Mouse (Mus musculus) CH12.LX (cell line): Measurements from ENCODE around the gene Bpifb6. TPM values are rescaled to one million over a fixed set of nuclear protein-coding genes. Genes with fewer than 3 reads are reported as not detected.

ENCODE experiments used
- polyA plus RNA-seq: library from polyadenylated mRNA; unstranded; fragments of >175 nt; gene quantifications from 2 replicates; pipeline ENCODE4 v1.2.1, GENCODE M21; 2012; ENCODE audit warnings: low read depth; ENCODE audit not compliant: insufficient read length
- total RNA-seq, 2 experiments: library from RNA; depleted of rRNA; stranded (reverse); fragments of 300-350 nt in 1 of 2; fragments of >200 nt in 1 of 2; gene quantifications; 2 replicates each; pipeline ENCODE4 v1.2.3; 2012 to 2014

Gene Bpifb6
- total and polyA plus RNA-seq, 3 experiments, result not detected

Other genes with a start within 250 kb of the Bpifb6 start
- 0.04 TPM in 1 of 2 replicates, not detected in the other for gene Dnmt3c, start 203.7 kb upstream of the Bpifb6 start, total RNA-seq (2012; rRNA removed)
- gene Dnmt3c, start 203.7 kb upstream of the Bpifb6 start, total RNA-seq (2014; rRNA removed), result 0.14 TPM in 1 of 2 replicates, not detected in the other
- gene Dnmt3c, start 203.7 kb upstream of the Bpifb6 start, polyA plus RNA-seq, result not detected in 2 replicates
- gene Mapre1, start 159.1 kb upstream of the Bpifb6 start, total RNA-seq (2012; rRNA removed), result 30.8 and 44.7 TPM in 2 replicates
- gene Mapre1, start 159.1 kb upstream of the Bpifb6 start, total RNA-seq (2014; rRNA removed), result 136 and 163 TPM in 2 replicates
- 134 and 148 TPM in 2 replicates for gene Mapre1, start 159.1 kb upstream of the Bpifb6 start, polyA plus RNA-seq
- 0.21 and 0.42 TPM in 2 replicates for gene Efcab8, start 120.5 kb upstream of the Bpifb6 start, total RNA-seq (2012; rRNA removed)
- gene Efcab8, start 120.5 kb upstream of the Bpifb6 start, total RNA-seq (2014; rRNA removed), result 0.08 TPM in 1 of 2 replicates, not detected in the other
- gene Efcab8, start 120.5 kb upstream of the Bpifb6 start, polyA plus RNA-seq, result 0.15 and 0.39 TPM in 2 replicates
- gene Sun5, start 29.3 kb upstream of the Bpifb6 start, total RNA-seq (2012; rRNA removed), result 0.30 TPM in 1 of 2 replicates, not detected in the other
- not detected in 2 replicates for gene Sun5, start 29.3 kb upstream of the Bpifb6 start, total RNA-seq (2014; rRNA removed)
- not detected in 2 replicates for gene Sun5, start 29.3 kb upstream of the Bpifb6 start, polyA plus RNA-seq
- gene Bpifb2, start 25.3 kb upstream of the Bpifb6 start, total RNA-seq (2012; rRNA removed), result not detected in 2 replicates
- not detected in 2 replicates for gene Bpifb2, start 25.3 kb upstream of the Bpifb6 start, total RNA-seq (2014; rRNA removed)
- not detected in 2 replicates for gene Bpifb2, start 25.3 kb upstream of the Bpifb6 start, polyA plus RNA-seq
- not detected in 2 replicates for gene Bpifb3, start 17.8 kb downstream of the Bpifb6 start, total RNA-seq (2012; rRNA removed)
- gene Bpifb3, start 17.8 kb downstream of the Bpifb6 start, total RNA-seq (2014; rRNA removed), result not detected in 2 replicates
- not detected in 2 replicates for gene Bpifb3, start 17.8 kb downstream of the Bpifb6 start, polyA plus RNA-seq
- not detected in 2 replicates for gene Bpifb4, start 37.8 kb downstream of the Bpifb6 start, total RNA-seq (2012; rRNA removed)
- gene Bpifb4, start 37.8 kb downstream of the Bpifb6 start, total RNA-seq (2014; rRNA removed), result not detected in 2 replicates
- not detected in 2 replicates for gene Bpifb4, start 37.8 kb downstream of the Bpifb6 start, polyA plus RNA-seq
- not detected in 2 replicates for gene Bpifa6, start 74.6 kb downstream of the Bpifb6 start, total RNA-seq (2012; rRNA removed)
- not detected in 2 replicates for gene Bpifa6, start 74.6 kb downstream of the Bpifb6 start, total RNA-seq (2014; rRNA removed)
- gene Bpifa6, start 74.6 kb downstream of the Bpifb6 start, polyA plus RNA-seq, result not detected in 2 replicates
- gene Bpifa2, start 107.9 kb downstream of the Bpifb6 start, total RNA-seq (2012; rRNA removed), result not detected in 2 replicates
- gene Bpifa2, start 107.9 kb downstream of the Bpifb6 start, total RNA-seq (2014; rRNA removed), result not detected in 2 replicates
- not detected in 2 replicates for gene Bpifa2, start 107.9 kb downstream of the Bpifb6 start, polyA plus RNA-seq
- gene Bpifa3, start 229.9 kb downstream of the Bpifb6 start, total RNA-seq (2012; rRNA removed), result not detected in 2 replicates
- gene Bpifa3, start 229.9 kb downstream of the Bpifb6 start, total RNA-seq (2014; rRNA removed), result not detected in 2 replicates
- not detected in 2 replicates for gene Bpifa3, start 229.9 kb downstream of the Bpifb6 start, polyA plus RNA-seq
- not detected in 2 replicates for gene Bpifa1, start 242.5 kb downstream of the Bpifb6 start, total RNA-seq (2012; rRNA removed)
- gene Bpifa1, start 242.5 kb downstream of the Bpifb6 start, total RNA-seq (2014; rRNA removed), result not detected in 2 replicates
- gene Bpifa1, start 242.5 kb downstream of the Bpifb6 start, polyA plus RNA-seq, result not detected in 2 replicates